Mouse (Mus musculus): Measurements from ENCODE around the gene Krtap31-2.

The Krtap31-2 gene

DNA sequence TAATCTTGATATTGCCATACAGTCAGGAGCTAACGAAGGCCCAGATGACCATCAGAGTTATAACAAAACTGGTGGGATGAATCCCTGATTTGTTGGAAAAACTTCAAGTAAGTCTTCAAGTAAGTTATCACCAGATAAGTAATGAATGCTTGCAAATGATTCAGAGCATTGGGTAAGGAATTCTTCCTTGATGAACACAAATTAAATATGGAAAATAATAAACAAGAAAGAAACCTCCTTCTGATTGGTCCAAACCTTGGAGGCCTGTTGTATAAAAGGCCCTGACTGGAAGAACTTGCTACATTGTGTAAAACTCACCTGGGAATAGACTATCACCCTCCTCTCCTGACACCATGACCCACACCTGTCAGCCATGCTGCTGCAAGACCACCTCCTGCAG lies at the start of gene Krtap31-2:
TSS of gene Krtap31-2 (plus strand) at position 301 of the 400 bp plus-strand sequence.
- in situ Hi-C loops (cut with MboI; ENCODE audit: low pct_unique_long_range_greater_than_20kb in 1 of 2, low sequenced_read_pairs in 2 of 2, unreplicated experiment in 1 of 2) = no loop called here

DNA sequence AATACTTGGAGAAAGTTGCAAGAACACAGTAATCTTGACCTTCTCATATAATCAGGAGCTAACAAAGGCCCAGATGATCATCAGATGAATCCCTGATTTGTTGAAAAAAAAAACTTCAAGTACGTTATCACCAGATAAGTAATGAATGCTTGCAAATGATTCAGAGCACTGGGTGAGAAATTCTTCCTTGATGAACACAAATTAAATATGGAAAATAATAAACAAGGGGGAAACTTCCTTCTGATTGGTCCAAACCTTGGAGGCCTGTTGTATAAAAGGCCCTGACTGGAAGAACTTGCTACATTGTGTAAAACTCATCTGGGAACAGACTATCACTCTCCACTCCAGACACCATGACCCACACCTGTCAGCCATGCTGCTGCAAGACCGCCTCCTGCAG lies 28.5 kb upstream of the Krtap31-2 start, which contains the start of gene Krtap31-1:
TSS of gene Krtap31-1 (plus strand) at position 301 of the 400 bp plus-strand sequence.
- in situ Hi-C loops (cut with MboI; ENCODE audit: low pct_unique_long_range_greater_than_20kb in 1 of 2, low sequenced_read_pairs in 2 of 2, unreplicated experiment in 1 of 2) = no loop called here

DNA sequence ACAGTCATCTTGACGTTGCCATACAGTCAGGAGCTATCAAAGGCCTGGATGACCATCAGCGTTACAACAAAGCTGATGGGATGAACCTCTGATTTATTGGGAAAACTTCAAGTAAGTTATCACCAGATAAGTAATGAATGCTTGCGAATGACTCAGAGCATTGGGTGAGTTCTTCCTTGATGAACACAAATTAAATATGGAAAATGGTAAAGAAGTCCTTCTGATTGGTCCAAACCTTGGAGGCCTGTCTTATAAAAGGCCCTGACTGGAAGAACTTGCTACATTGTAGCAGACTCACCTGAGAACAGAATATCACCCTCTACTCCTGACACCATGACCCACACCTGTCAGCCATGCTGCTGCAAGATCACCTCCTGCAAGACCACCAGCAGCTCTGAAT lies 21.6 kb upstream of the Krtap31-2 start, which contains the start of gene Gm11565:
TSS of gene Gm11565 (plus strand) at position 301 of the 400 bp plus-strand sequence.
- in situ Hi-C loops (cut with MboI; ENCODE audit: low pct_unique_long_range_greater_than_20kb in 1 of 2, low sequenced_read_pairs in 2 of 2, unreplicated experiment in 1 of 2) = no loop called here

DNA sequence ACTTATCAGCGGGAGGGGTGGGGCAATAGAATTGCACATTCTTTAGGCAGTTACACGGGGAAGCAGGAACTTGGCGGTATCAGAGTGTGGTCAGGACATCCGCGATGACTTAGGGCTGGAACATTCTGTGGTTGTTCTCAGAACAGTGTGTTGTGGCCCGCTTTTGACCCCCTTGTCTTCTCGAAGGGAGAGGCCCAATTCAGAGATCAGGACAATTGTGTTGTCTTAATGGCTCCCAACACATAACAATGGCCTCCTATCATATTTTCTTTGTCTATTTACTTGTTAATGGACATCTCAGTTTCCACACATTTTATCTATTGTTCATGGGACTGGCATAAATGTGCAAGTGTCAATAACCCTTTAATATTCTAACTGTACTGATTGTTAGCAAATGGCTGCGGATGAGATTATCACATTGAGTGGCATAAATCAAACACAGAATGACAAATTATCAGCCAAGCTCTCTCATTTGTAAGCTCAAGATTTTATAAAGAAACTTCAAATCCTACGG lies 1.7 kb downstream of the Krtap31-2 start:
- in situ Hi-C loops (cut with MboI; ENCODE audit: low pct_unique_long_range_greater_than_20kb in 1 of 2, low sequenced_read_pairs in 2 of 2, unreplicated experiment in 1 of 2) = no loop called here

DNA sequence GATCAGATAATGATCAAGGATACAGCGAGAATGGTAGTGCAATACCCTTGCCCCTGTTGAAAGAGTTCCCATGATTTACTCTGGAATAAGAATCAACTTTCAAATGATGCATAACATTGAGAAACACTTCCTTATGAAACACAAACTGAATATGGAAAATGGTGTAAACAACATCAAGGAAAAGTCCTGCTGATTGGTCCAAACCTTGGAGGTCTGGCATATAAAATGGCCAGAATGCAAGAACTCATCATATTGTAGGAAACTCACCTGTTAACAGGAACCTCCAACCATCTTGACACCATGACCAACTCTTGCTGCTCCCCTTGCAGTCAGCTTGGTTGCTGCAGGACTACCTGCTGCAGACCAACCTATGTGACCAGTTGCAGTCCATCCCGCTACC lies 12.1 kb downstream of the Krtap31-2 start, which contains the start of gene Krtap9-5:
TSS of gene Krtap9-5 (plus strand) at position 301 of the 400 bp plus-strand sequence.
- in situ Hi-C loops (cut with MboI; ENCODE audit: low pct_unique_long_range_greater_than_20kb in 1 of 2, low sequenced_read_pairs in 2 of 2, unreplicated experiment in 1 of 2) = no loop called here

DNA sequence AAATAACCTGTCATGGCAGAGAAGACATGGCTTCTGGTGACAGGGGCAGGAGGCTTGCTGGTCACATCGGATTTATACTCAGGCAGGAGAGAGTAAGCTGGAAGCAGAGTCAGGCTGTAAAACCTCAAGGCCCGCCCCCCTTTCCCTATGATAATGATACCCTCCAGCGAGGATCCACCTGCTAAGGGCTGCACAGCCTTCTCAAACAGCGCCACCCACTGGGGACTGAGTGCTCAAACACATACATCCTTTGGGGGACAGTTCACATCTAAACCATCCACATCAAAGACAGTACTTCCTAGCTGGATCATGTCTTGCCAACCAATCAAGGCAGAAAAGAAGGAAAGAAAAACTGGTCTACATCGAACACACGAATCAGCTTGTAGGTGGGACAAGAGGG lies 28.1 kb downstream of the Krtap31-2 start:
- in situ Hi-C loops (cut with MboI; ENCODE audit: low pct_unique_long_range_greater_than_20kb in 1 of 2, low sequenced_read_pairs in 2 of 2, unreplicated experiment in 1 of 2) = no loop called here

DNA sequence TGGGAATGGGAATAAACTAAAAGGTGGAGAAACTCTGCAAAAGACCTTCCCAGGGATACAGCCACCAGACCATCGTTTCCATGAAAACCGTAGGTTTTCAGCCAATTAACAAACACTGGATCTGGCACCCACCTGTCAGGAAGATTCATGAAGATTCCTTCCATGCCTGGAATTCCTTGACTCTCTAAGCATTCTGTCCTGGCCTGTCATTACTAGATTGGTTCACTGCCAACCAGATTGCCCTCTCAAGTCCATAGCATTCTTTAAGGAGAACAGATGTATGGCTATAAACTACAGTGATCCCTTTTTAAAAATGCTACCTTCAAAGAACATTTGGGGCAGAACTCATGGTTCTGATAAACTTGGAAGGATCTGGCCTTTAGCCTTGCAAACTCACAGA lies 29.9 kb downstream of the Krtap31-2 start:
- in situ Hi-C loops (cut with MboI; ENCODE audit: low pct_unique_long_range_greater_than_20kb in 1 of 2, low sequenced_read_pairs in 2 of 2, unreplicated experiment in 1 of 2) = no loop called here

DNA sequence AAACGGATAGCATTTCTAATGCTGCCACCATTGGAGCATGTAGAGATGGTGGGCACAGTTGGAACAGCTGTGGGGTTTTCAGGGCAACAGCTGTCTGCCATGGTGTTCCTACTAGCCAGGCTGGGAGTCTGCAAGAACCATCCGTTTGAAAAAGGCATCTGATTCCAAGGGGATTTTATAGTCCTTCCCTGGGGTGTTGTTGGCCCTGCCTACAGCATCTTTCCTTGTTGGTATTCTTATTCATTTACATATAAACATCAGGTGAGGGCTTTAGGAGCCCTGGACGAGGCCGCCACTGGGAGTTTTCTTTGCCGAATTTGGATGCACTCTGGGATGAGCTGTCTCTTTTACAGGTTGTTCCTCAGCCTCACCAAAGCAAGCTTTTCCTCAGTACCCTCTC lies 42.9 kb downstream of the Krtap31-2 start, which contains the start of gene Krtap29-1:
TSS of gene Krtap29-1 (minus strand) at position 101 of the 400 bp plus-strand sequence.
- in situ Hi-C loops (cut with MboI; ENCODE audit: low pct_unique_long_range_greater_than_20kb in 1 of 2, low sequenced_read_pairs in 2 of 2, unreplicated experiment in 1 of 2) = no loop called here

DNA sequence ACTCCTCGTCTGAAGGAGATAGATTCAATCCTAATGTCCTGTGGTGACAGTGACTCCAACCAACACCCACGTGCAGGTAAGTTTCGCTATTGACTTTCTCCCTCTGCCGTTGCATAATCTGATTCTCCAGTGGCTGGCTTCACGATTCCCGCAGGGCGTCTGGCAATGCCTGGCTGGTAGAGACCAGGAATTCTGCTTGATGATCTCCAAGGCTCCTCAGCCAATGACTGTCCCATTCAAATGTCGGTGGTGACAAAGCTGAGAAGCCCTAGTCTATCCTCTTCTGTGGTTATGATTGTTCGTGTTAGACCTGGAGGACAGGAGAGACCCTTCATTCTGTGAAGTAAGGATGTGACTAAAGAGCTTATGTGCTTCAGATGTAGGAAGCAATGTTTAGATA lies 46.6 kb downstream of the Krtap31-2 start:
- in situ Hi-C loops (cut with MboI; ENCODE audit: low pct_unique_long_range_greater_than_20kb in 1 of 2, low sequenced_read_pairs in 2 of 2, unreplicated experiment in 1 of 2) = no loop called here

DNA sequence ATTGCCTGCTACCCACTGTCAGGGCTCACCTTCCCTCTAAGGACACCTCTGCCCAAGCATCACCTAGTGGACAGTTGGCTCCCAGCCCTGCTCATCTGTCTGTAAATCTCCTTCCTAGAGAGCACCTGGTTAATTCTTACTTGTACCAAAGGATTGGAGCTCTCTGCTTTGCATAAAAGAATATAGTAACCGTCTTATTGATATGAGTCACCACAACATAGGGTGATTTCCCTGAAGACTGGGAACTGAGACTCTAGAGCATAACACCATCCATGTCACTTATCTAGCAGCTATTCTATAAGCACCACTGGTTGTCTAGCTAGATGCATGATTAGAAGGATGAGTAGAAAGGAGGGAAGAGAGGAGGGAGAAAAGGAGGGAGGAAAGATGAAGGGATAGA lies 47.4 kb downstream of the Krtap31-2 start:
- in situ Hi-C loops (cut with MboI; ENCODE audit: low pct_unique_long_range_greater_than_20kb in 1 of 2, low sequenced_read_pairs in 2 of 2, unreplicated experiment in 1 of 2) = no loop called here

DNA sequence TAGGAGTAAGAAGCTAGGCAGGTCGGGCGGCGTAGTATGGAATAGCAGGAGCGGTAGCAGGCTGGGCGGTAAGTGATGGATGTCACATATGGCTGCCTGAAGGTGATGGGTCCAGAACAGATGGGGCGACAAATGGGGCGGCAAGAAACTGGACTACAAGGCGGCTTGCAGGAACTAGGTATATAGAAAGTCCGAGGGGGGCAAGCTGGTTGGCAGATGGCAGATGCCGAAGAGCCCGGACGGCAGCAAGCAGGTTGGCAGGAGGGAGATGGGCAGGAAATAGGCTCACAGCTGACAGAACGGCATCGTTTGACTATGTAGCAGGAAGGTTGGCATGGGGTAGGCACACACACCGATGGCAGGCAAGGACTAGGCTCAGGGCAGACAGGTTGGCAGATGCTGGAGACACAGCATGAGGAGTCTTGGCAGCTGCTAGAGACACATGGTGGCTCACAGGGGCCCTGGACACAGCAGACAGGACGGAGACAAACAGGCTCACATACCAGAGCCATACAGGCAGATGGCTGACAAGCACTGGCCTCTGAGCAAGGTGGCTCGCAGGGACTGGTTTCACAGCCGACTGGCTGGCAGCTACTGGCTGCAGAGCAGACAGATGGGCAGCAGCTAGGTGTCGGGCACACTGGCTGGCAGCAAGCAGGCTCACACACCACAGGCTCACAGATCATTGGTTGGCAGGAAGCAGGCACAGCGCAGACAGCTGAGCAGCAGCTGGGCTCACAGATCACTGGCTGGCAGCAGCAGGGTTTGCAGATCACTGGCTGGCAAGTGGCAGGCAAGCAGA lies 49.4 kb downstream of the Krtap31-2 start:
- in situ Hi-C loops (cut with MboI; ENCODE audit: low pct_unique_long_range_greater_than_20kb in 1 of 2, low sequenced_read_pairs in 2 of 2, unreplicated experiment in 1 of 2) = no loop called here

DNA sequence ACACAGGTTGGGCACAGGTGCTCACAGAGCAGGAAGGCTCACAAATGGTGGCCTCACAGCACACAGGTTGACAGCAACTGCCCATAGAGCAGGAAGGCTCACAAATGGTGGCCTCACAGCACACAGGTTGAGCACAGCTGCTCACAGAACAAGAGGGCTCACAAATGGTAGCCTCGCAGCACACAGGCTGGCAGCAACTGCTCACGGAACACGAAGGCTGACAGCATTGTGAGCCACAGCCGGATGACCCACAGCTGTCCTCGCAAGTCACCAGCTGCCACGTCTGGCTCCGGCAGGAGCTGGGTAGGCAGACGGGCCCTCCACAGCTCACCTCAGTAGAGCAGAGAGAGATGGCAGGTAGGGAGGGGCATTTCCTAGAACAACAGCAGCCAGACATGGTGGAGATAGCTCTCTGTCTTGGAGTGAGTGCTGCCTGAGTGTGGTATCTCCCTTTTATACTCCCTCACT lies 50.1 kb downstream of the Krtap31-2 start, which contains the start of gene Krtap16-1:
TSS of gene Krtap16-1 (minus strand) at position 418 of the 468 bp plus-strand sequence.
- in situ Hi-C loops (cut with MboI; ENCODE audit: low pct_unique_long_range_greater_than_20kb in 1 of 2, low sequenced_read_pairs in 2 of 2, unreplicated experiment in 1 of 2) = no loop called here
